In the genomic region with DNA sequence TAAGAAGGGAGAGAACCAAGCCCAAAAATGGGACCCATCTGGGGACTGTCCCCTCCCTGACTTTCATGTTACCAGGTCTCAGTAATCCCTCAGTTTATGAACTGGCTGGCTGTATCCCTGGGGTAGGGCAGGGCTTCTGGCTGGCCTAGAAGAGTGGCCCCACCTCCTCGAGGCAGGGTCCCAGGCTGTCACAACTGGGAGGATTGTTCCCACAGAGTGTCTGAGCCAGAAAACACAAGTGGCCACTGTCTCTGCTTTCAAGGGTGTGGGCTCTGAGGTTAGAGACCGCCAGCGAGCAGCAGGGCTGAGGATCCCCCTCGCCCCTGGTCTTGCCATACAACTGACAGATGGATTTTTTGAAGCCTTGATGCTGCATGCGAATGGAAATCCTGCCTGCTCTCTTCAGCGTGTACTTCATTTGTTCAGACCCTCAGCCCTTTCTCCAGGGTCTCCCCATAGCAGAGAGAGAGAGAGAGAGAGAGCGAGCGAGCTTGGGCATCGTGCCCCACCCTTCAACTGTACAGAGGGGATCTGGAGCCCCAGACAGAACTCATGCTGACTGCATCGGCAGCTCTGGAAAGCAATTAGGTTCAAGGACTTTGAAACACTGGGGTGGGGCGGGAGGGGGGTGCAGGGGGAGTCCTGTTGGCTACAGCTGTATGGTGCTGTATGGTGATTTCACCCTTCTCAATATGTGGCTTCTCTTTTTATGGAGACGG, we compare ENCODE assay signal across 9 mouse cellular contexts. TPM values are rescaled to one million over a fixed set of nuclear protein-coding genes. Genes with fewer than 3 reads are reported as not detected.
DNase-seq lines count a peak whose midpoint lies in the region; ATAC-seq and TF ChIP-seq lines count a peak whose summit lies in the region.
"Had no signal": no experiment of that assay in that cellular context is flagged by ENCODE, and none has a peak within 500 bp of the region (broad histone marks: within the 10 kb centered on the region; RNA-seq: fewer than 3 reads in every experiment).

No protein-coding gene starts in this region.

- H3K9ac ChIP-seq in liver, embryonic 12.5 days = peak overlapping the region; percentile 17; the same call in 1 of the 2 replicates

- ATAC-seq in liver, embryonic 12.5 days = no peak

- peaks cover 68% of the 10 kb centered on the region for H3K4me1 ChIP-seq in liver, embryonic 12.5 days

- H3K36me3 ChIP-seq in liver, embryonic 12.5 days = peaks cover 17% of the 10 kb centered on the region

- TF ChIP-seq CTCF in brain, embryonic 14.5 days (IDR thresholded peaks at IDR 0.05; ENCODE audit: borderline replicate concordance, extremely low read depth, insufficient read depth, insufficient read length) = no peak

- H3K4me3 ChIP-seq in liver, embryonic 12.5 days = no peak overlapping the region

- intact Hi-C loops in heart, postnatal 25 days (cut with DNase I) = loop anchor here (2.0 kb wide), 1 partner anchor 17 kb away; no protein-coding TSS in a partner anchor

- H3K27ac ChIP-seq in liver, embryonic 12.5 days = 0 out of 2 replicates have a peak overlapping the region, but pooled peaks have one; percentile 53

- WGBS in liver, embryonic 12.5 days (ENCODE audit: insufficient replicate concordance) = 71% methylated on average over 12 of the region's 12 CpGs

- no peaks in the 10 kb centered on the region for H3K9me3 ChIP-seq in liver, embryonic 12.5 days (replicated peaks)

- DNase-seq in heart, adult 9 months (ENCODE audit: low spot score in 2 of 2) = peak; percentile 44 to 46
- no peak for DNase-seq in heart, postnatal 25 days (ENCODE audit: low spot score)
- peak; percentile 72 for DNase-seq in brain, embryonic 14.5 days (ENCODE audit: low read depth)
- DNase-seq in heart, postnatal 4 days = peak; percentile 37
- no peak for DNase-seq in natural killer cell, adult 2 months (ENCODE audit: low spot score in 2 of 2)
- no peak for DNase-seq in thymus, postnatal 25 days
- no peak for DNase-seq in lung, adult 18-20 months
- DNase-seq: embryo, embryonic 11 days had no signal

- no peak for TF ChIP-seq POLR2A in brain, embryonic 14.5 days (IDR thresholded peaks at IDR 0.05; ENCODE audit: borderline replicate concordance, extremely low read depth, insufficient read depth, insufficient read length, poor library complexity, severe bottlenecking)

- no peak overlapping the region for H3K4me2 ChIP-seq in liver, embryonic 12.5 days

- H3K27me3 ChIP-seq in liver, embryonic 12.5 days (replicated peaks) = no peaks in the 10 kb centered on the region

RNA-seq across cellular contexts. Expression of gene Stk10, which starts 18.6 kb away (rescaled TPM):
- total RNA-seq in heart, postnatal 25 days (2021) = 10 to 100 TPM in 1 of 2 experiments, 1 to 10 TPM in 1; 9.8 to 11.0 TPM
- polyA plus RNA-seq in brain, embryonic 14.5 days (2012; rRNA removed) = 4.0 and 5.7 TPM in 2 replicates
- total RNA-seq in heart, postnatal 4 days (2021) = 10 to 100 TPM; 11.8 to 12.7 TPM
- 5.7 and 6.0 TPM in 2 replicates for polyA plus RNA-seq in liver, embryonic 12.5 days (2016; fragmentation: Nextera tagmentation; extraction: Ambion mirVana)

RNA-seq across cellular contexts. Expression of gene Efcab9, which starts 19.9 kb away (rescaled TPM):
- total RNA-seq in heart, postnatal 25 days (2021) = under 1 TPM in 1 of 2 experiments, not detected in 1; 0.61 TPM
- polyA plus RNA-seq in brain, embryonic 14.5 days (2012; rRNA removed) = not detected in 2 replicates
- under 1 TPM in 1 of 2 experiments, not detected in 1; 0.47 TPM for total RNA-seq in heart, postnatal 4 days (2021)
- polyA plus RNA-seq in liver, embryonic 12.5 days (2016; fragmentation: Nextera tagmentation; extraction: Ambion mirVana) = 0.28 and 0.56 TPM in 2 replicates

Comparison
In these comparisons a context has a peak if more than half of its experiments do, and no peak if none do; other contexts are left out.
1. DNase-seq: peak in heart, adult 9 months (2 of 2), brain, embryonic 14.5 days (single experiment) and heart, postnatal 4 days (single experiment); none in heart, postnatal 25 days (single experiment), natural killer cell, adult 2 months (0 of 2), thymus, postnatal 25 days (single experiment) and lung, adult 18-20 months (0 of 2).